Mouse (Mus musculus): ENCODE data around the gene Gm28308. TPM values are rescaled to one million over a fixed set of nuclear protein-coding genes. Genes with fewer than 3 reads are reported as not detected.

Gene Gm28308
- not detected for polyA plus RNA-seq (2014; fragmentation: Illumina TruSeq; extraction: RNeasy Lipid Tissue Mini Kit (QIAGEN cat#74804); ENCODE audit: low replicate concordance)

GRCm38 (mm10) chr6:52213119-52213986 lies at the start of gene Gm28308, which contains the start of gene Hoxa3:
Gene Gm28308, minus strand, starts transcription at chr6:52213339.
Gene Hoxa3, minus strand, starts transcription at chr6:52213336.

GRCm38 (mm10) chr6:52260654-52261575 lies 47.8 kb upstream of the Gm28308 start, which contains the start of gene Hoxa13:
Gene Hoxa13, minus strand, starts transcription at chr6:52260880.

GRCm38 (mm10) chr6:52245757-52246142 lies 32.6 kb upstream of the Gm28308 start, which contains the start of gene Hoxa11:
Gene Hoxa11, minus strand, starts transcription at chr6:52245810.

GRCm38 (mm10) chr6:52240389-52241000 lies 27.4 kb upstream of the Gm28308 start, which contains the start of gene Hoxa10:
Gene Hoxa10, minus strand, starts transcription at chr6:52240854.

GRCm38 (mm10) chr6:52230516-52231165 lies 17.5 kb upstream of the Gm28308 start, which contains the start of gene Hoxa9:
Gene Hoxa9, minus strand, starts transcription at chr6:52231089.

GRCm38 (mm10) chr6:52221337-52221992 lies 8.3 kb upstream of the Gm28308 start, which contains the start of gene Hoxa7:
Gene Hoxa7, minus strand, starts transcription at chr6:52221854.

GRCm38 (mm10) chr6:52208072-52208867 lies 4.9 kb downstream of the Gm28308 start, which contains the start of gene Hoxa6:
Gene Hoxa6, minus strand, starts transcription at chr6:52208722.

GRCm38 (mm10) chr6:52204050-52204752 lies 8.9 kb downstream of the Gm28308 start, which contains the start of gene Hoxa5:
Gene Hoxa5, minus strand, starts transcription at chr6:52204587.

GRCm38 (mm10) chr6:52190906-52191810 lies 22.0 kb downstream of the Gm28308 start, which contains the start of gene Hoxa4:
Gene Hoxa4, minus strand, starts transcription at chr6:52191753.

GRCm38 (mm10) chr6:52177061-52177735 lies 35.9 kb downstream of the Gm28308 start, which contains the start of gene 5730596B20Rik:
Gene 5730596B20Rik, plus strand, starts transcription at chr6:52177498.

GRCm38 (mm10) chr6:52164626-52165440 lies 48.3 kb downstream of the Gm28308 start, which contains the start of gene Hoxa2:
Gene Hoxa2, minus strand, starts transcription at chr6:52164831.

GRCm38 (mm10) chr6:52158276-52159051 lies 54.7 kb downstream of the Gm28308 start, which contains the start of gene Hoxa1:
Gene Hoxa1, minus strand, starts transcription at chr6:52158317.

